Mouse (Mus musculus) heart, adult 11 months (tissue): ENCODE measurements around the gene Adamts17.

Experiments used
- DNase-seq: peaks from one replicate; pipeline ENCODE4 v3.0.0; 2022

The Adamts17 gene

GRCm38 (mm10) chr7:67035661-67036060 lies 196.1 kb downstream of the Adamts17 start:
- peak; percentile 86 for DNase-seq

GRCm38 (mm10) chr7:67036502-67037485 lies 197.3 kb downstream of the Adamts17 start:
- DNase-seq, result peak; percentile 74

- DNase-seq, result peak; percentile 66
These were observed 198.4 kb downstream of the Adamts17 start for GRCm38 (mm10) chr7:67037726-67038520.

- DNase-seq, result no peak
These were observed 199.6 kb downstream of the Adamts17 start for GRCm38 (mm10) chr7:67039143-67039542.

GRCm38 (mm10) chr7:67039861-67040260 lies 200.3 kb downstream of the Adamts17 start:
- peak; percentile 95 for DNase-seq

- DNase-seq, result peak; percentile 95
These were observed 202.2 kb downstream of the Adamts17 start for GRCm38 (mm10) chr7:67041685-67042084.

GRCm38 (mm10) chr7:67044121-67044817 lies 204.7 kb downstream of the Adamts17 start:
- DNase-seq, result peak; percentile 96

- DNase-seq, result peak; percentile 51
These were observed 205.7 kb downstream of the Adamts17 start for GRCm38 (mm10) chr7:67045202-67045601.

GRCm38 (mm10) chr7:67049206-67049605 lies 209.7 kb downstream of the Adamts17 start:
- no peak for DNase-seq

- no peak for DNase-seq
These were observed 210.9 kb downstream of the Adamts17 start for GRCm38 (mm10) chr7:67050424-67050823.

- no peak for DNase-seq
These were observed 211.7 kb downstream of the Adamts17 start for GRCm38 (mm10) chr7:67051089-67051718.

GRCm38 (mm10) chr7:67054876-67055275 lies 215.3 kb downstream of the Adamts17 start:
- DNase-seq, result peak; percentile 68

- peak; percentile 95 for DNase-seq
These were observed 216.0 kb downstream of the Adamts17 start for GRCm38 (mm10) chr7:67055510-67055909.

GRCm38 (mm10) chr7:67061756-67062155 lies 222.2 kb downstream of the Adamts17 start:
- DNase-seq, result peak; percentile 85

GRCm38 (mm10) chr7:67062571-67062970 lies 223.0 kb downstream of the Adamts17 start:
- peak; percentile 66 for DNase-seq

- peak; percentile 92 for DNase-seq
These were observed 225.2 kb downstream of the Adamts17 start for GRCm38 (mm10) chr7:67064627-67065305.

- DNase-seq, result peak; percentile 86
These were observed 226.1 kb downstream of the Adamts17 start for GRCm38 (mm10) chr7:67065631-67066030.

- peak; percentile 31 for DNase-seq
These were observed 232.6 kb downstream of the Adamts17 start for GRCm38 (mm10) chr7:67072015-67072685.

GRCm38 (mm10) chr7:67082751-67083150 lies 243.2 kb downstream of the Adamts17 start:
- DNase-seq, result peak; percentile 55

GRCm38 (mm10) chr7:67087759-67088158 lies 248.2 kb downstream of the Adamts17 start:
- DNase-seq, result no peak

GRCm38 (mm10) chr7:67097096-67097495 lies 257.6 kb downstream of the Adamts17 start:
- DNase-seq, result no peak
